Mouse (Mus musculus) retina, adult 2 months (tissue): Measurements from ENCODE around the gene Olfr331.
A peak's percentile ranks its signal among the peaks of the same experiment; 100 is the strongest.
"Not testable (repeated sequence)": the region's sequence is repeated elsewhere in the genome, so short reads cannot be mapped to it uniquely, and the experiment has no call there.

ENCODE experiments used
- DNase-seq: peaks from one replicate; pipeline ENCODE4 v3.0.0-alpha.2; 2012; ENCODE audit warnings: low read depth, low spot score

Gene Olfr331

GRCm38 (mm10) chr11:58502472-58502871, at the start of gene Olfr331:
Olfr331 (minus strand) TSS chr11:58502572.
- DNase-seq = not testable (repeated sequence)

- DNase-seq = no peak
These were observed 44.0 kb upstream of the Olfr331 start, which contains the start of gene Olfr329-ps for GRCm38 (mm10) chr11:58546322-58546721. Olfr329-ps (minus strand) TSS chr11:58546422.

GRCm38 (mm10) chr11:58534736-58535135, 32.4 kb upstream of the Olfr331 start, which contains the start of gene Olfr330:
Olfr330 (minus strand) TSS chr11:58534836.
- DNase-seq = not testable (repeated sequence)

- DNase-seq = not testable (repeated sequence)
These were observed 17.4 kb upstream of the Olfr331 start for GRCm38 (mm10) chr11:58519756-58520155.

GRCm38 (mm10) chr11:58518916-58519315, 16.5 kb upstream of the Olfr331 start:
- DNase-seq = not testable (repeated sequence)

- DNase-seq = not testable (repeated sequence)
These were observed 6.7 kb upstream of the Olfr331 start for GRCm38 (mm10) chr11:58509058-58509457.

GRCm38 (mm10) chr11:58499290-58499689, 3.1 kb downstream of the Olfr331 start:
- DNase-seq = peak; percentile 1

GRCm38 (mm10) chr11:58498761-58499160, 3.6 kb downstream of the Olfr331 start:
- DNase-seq = no peak

- DNase-seq = no peak
These were observed 9.9 kb downstream of the Olfr331 start, which contains the start of gene Olfr332 for GRCm38 (mm10) chr11:58492455-58492854. Olfr332 (minus strand) TSS chr11:58492555.

GRCm38 (mm10) chr11:58462170-58462569, 40.2 kb downstream of the Olfr331 start, which contains the start of gene Olfr30:
Olfr30 (minus strand) TSS chr11:58462270.
- DNase-seq = no peak

- DNase-seq = no peak
These were observed 48.8 kb downstream of the Olfr331 start for GRCm38 (mm10) chr11:58453592-58453991.

- no peak for DNase-seq
These were observed 49.6 kb downstream of the Olfr331 start, which contains the start of gene Lypd9 for GRCm38 (mm10) chr11:58452759-58453158. Lypd9 (minus strand) TSS chr11:58452923.
